Mouse (Mus musculus): Measurements from ENCODE around the gene Crat.

Gene Crat

GRCm38 (mm10) chr2:30402351-30402826 lies 13.2 kb downstream of the Crat start:
- no peak for DNase-seq

DNA sequence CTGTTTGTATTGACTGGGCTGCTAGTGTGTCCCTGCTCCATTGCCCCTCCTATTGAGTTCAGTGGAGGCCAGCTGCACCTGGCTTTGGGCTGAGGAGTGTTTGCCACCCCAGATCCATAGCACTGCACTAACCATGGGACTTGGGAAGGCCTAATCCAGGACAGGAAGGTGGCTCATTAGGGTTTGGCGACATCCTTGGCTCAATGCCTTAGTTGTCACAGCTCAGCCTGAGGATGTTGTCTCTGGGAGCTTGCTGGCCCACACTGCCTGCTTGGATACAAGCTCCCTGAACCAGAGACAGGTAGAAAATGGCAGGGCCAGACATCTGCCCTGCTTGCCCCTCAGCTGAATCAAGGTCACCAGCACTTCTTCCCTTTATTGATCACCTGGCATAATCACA lies 14.0 kb downstream of the Crat start:
- no peak for DNase-seq

GRCm38 (mm10) chr2:30399191-30400171 lies 16.1 kb downstream of the Crat start:
- DNase-seq = no peak

- DNase-seq = no peak
Observed at GRCm38 (mm10) chr2:30397986-30398512, 17.6 kb downstream of the Crat start.

DNA sequence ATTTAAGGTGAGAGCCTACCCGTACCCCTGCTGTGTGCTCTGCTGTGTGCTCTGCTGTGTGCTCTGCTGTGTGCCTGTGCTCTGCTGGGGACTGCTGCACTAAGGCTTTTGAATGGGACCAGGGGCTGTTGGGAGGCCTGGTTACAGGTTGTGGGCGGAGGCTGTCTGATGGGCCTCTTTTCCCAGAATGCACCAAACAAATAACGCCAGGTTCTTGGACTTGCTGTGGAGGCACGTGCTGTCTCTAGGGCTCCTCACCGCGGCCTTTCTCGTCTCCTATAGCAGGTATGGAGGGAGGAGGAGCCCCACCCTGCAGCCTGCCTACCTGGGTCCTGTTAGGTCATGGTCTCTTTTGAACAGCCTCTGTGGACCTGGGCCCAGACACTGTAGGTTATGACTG lies 19.4 kb downstream of the Crat start:
- no peak for DNase-seq

DNA sequence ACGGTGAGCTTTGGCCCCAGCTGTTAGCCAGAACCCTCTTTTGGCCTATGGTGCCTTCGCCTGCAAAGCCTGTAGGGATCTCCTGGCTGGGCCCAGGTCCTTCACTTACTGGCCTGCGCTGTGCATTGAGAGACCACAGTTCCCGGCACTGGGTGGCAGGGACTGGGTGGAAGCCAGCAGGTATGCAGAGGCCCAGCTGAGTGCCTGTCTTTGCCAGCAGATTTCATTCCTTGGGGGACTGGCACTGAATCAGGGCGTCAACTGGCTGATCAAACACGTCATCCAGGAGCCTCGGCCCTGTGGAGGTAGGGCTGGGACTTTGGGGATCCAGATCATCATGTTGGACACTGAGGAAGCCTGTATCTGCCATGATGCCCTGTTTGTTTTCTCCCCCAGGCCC lies 19.9 kb downstream of the Crat start:
- no peak for DNase-seq

GRCm38 (mm10) chr2:30393370-30393656 lies 22.3 kb downstream of the Crat start:
- no peak for DNase-seq

DNA sequence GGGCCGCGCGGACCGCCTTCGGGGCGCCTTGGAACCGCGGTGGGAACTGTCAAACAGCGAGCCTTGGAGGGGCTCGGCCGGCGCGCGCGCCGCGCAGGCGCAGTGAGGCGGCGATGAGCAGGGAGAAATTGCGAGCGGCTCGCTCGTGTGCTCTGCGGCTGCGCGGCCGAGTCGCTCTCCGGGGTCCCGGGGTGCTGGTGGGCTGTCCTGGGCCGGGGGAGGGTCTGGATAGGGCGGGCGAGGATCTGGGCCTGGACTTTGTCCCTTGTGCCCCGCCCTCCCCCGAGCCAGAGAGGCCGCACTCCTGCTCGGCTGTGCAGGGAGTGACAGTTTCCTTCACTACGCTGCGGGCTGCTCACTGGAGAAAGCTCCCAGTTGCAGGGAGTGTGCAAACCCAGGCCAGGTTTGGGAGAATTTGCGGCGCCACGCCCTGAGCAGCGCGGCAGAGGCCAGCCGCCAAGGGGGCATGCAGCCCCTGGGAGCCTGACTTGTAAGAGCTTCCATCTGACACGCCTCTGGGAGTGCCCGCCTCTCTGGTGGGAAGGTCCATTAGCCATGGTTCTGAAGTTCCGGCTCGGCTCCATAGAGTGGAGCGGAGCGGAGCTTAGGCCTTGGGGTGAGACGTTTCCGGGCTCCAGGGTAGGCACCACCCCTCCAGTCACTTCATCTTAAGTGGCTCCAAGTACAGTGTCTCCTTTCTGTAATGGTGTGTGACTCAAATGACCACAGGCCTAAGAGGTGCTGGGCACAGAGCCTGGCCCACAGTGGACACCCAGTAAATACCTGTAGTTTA lies 22.8 kb downstream of the Crat start:
- no peak for DNase-seq

GRCm38 (mm10) chr2:30392114-30392576 lies 23.5 kb downstream of the Crat start, which contains the start of gene Dolpp1:
Gene Dolpp1 (plus strand): TSS chr2:30392254.
- DNase-seq = peak; percentile 93 to 98

- DNase-seq = no peak
Observed at GRCm38 (mm10) chr2:30389000-30389399, 26.6 kb downstream of the Crat start.

- DNase-seq = no peak
Observed at GRCm38 (mm10) chr2:30386913-30387312, 28.7 kb downstream of the Crat start.

- DNase-seq = no peak
Observed at GRCm38 (mm10) chr2:30385591-30385990, 30.0 kb downstream of the Crat start.

DNA sequence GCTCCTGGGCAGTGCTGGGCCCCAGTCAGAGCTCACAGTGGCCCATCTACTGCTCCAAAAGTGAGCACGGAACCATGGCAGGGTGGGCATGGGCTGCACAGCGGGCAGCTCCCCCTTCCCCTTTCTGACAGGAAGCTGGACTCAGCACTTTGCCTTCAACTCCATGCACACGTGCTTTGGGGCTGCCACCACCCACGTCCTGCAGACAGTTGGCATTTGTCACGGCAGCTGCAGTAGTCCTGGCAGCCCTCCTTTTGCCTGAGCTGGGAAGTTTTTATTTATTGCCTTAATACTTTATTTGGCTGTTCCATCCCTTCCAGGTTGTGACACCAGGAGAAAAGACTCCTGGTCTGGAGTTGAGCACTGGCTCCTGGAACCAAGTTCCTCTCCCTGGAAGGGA lies 30.8 kb downstream of the Crat start:
- DNase-seq = no peak

- DNase-seq = no peak
Observed at GRCm38 (mm10) chr2:30381377-30381725, 34.3 kb downstream of the Crat start.

DNA sequence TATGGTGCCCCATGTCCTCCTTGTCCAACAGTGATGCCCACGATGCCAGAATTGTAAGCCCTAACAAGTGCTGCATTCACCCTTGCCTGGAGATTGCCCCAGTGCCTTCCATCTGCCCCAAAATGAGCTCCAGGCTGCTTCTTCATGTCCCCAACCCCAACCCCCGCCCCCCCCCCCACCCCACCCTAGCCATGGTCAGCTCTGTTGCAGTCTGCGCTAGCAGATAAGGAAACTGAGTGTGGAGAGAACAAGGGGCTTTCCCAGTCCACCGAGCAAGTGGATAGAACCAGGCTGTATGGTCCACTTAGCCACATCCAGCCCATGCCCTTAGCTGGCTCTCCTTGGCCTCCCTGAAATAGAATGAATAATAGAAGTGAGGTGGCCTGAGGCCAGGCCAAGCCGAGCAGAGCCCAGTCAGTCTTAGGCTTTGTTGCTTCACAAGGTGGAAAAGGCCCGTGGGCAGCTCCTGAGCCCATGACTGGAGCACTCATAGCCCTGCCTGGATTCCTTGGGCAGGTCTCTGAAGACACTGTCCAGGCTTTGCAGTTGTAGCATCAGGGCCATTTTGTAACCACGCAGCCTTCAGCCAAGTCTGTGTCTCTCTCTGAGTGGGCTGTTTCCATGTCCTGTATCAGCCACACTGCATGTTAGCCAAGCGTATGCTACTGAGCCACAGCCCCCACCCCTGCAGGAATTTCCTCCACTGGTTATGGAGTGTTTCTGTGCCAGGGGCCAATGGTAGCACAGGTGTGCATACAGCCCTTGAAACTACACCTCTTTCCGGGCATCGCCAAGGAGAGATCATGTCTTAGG lies 34.8 kb downstream of the Crat start:
- no peak for DNase-seq

GRCm38 (mm10) chr2:30379307-30379706 lies 36.3 kb downstream of the Crat start:
- no peak for DNase-seq

DNA sequence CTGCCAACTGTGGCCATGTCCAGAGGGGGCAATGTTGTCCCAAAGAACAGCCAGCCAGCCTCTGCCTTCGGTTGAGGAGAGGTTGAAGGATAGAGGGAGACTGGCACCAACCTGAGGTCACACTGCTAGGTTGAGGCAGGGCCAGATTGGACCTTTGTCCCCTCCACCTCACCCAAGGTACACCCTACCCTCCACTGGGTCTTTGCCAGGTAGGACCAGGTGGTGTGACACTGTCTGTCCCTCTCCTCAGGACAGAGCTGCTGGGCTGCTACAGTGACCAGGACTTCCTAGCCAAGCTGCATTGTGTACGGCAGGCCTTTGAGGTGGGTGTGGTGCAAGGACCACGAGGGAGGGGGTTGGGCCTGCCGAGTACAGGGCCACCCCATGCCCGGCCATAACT lies 37.9 kb downstream of the Crat start:
- DNase-seq = no peak

GRCm38 (mm10) chr2:30375893-30376292 lies 39.7 kb downstream of the Crat start:
- DNase-seq = no peak

DNA sequence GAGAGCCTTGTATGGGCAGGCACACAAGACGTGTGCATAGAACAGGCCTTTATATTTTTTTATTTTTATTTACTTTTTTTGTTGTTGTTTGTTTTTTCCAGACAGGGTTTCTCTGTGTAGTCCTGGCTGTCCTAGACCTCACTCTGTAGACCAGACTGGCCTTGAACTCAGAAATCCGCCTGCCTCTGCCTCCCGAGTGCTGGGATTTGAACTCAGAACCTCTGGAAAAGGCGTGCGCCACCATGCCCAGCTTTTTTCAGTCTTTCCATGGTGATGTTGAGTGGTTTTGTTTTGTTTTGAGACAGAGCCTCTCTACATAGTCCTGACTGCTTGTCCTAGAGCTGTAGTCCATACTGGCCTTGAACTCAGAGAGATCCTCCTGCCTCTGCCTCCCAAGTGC lies 42.9 kb downstream of the Crat start:
- no peak for DNase-seq

DNA sequence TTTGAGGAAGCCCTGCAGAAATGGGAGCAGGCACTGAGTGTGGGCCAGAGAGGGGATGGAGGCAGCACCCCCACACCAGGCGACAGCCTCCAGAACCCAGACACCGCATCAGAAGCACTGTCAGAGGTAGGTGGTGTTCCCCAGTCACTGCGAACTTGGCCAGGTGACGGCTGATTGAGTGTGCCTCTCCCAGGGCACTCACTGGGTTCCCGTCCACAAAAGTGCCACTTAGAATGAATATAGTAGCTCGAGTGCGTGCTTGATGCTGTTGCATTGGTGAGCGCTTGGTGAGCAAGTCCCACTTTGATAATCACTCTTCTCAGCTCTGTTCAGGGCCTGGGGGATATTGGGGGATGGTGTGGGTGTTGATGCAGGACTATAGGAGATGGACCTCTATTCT lies 44.1 kb downstream of the Crat start:
- no peak for DNase-seq

DNA sequence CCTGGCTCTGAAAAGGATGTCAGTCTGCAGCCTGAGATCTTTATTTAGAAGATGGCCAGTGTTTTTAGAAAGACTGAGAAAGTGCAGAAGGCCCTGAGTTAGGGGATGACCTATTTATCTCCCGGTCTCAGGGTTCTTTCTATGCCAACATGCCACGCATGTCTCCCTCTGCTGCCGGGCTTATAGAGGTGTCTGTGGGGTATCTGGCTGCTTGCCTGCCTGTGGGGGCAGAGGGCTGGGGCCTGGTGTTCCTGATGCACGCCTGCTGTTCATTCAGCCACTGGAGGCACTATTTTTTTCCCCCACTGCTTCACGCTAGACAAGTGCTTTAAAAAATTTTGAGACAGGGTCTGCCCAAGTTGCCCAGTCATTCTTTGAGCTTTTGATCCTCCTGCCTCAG lies 49.4 kb downstream of the Crat start:
- no peak for DNase-seq

- DNase-seq = no peak
Observed at GRCm38 (mm10) chr2:30365281-30366069, 50.1 kb downstream of the Crat start.
